Mouse (Mus musculus) kidney, postnatal 10 days (tissue): ENCODE data around the gene Ttll1.

ENCODE experiments used
- DNase-seq: peaks from one replicate; pipeline ENCODE4 v3.0.0; 2021; ENCODE audit warnings: mixed read lengths

The Ttll1 gene

GRCm38 (mm10) chr15:83453879-83454278, 56.8 kb downstream of the Ttll1 start:
- DNase-seq: no peak

DNA sequence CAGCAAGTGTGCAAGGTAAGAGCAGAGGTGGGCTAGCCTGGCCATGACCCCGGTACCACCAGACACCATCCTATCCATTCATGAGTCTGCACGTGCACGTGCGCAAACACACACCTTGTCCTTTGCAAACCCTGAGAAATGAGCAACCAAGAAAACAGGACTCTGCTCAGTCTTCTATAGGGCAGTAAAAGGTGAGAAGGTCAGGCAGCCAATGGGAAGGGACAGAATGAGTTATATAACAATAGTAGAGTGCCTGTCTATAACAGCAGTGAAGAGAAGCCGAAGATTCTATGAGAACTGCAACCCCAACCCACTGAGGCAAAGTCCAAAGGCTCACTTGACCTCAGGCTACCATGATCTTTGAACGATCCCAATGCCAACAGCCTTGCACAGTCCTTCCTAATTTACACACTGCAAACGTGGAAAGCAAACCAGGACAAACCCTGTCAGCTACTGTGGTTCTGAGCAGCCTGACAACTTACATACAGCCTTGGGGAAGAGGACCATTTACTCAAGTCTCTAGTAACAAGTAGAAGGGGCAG, 58.4 kb downstream of the Ttll1 start:
- no peak for DNase-seq

- peak; percentile 63 for DNase-seq
Measured at GRCm38 (mm10) chr15:83451621-83452210, 59.0 kb downstream of the Ttll1 start.

GRCm38 (mm10) chr15:83450007-83450406, 60.7 kb downstream of the Ttll1 start:
- DNase-seq: no peak

DNA sequence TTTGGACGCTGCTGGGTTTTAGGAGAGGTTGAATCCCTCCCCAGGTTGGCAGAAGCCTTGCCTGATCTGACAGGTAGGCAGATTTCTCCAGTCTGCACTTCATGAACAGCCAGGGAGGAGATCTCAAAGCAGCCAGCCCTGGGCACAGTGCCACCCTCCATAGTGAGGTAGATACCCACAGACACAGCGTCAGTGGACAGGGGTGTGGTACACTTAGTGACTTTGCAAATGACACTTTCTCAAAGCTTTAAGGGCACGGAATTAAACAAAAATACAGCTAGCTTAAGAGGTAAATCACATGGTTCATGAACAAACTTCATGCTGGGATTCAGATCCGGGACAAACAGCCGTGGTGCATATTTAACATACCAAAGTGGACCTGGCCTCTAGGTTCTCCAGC, 62.0 kb downstream of the Ttll1 start:
- DNase-seq: peak; percentile 55

GRCm38 (mm10) chr15:83447791-83448544, 62.7 kb downstream of the Ttll1 start:
- DNase-seq: no peak

DNA sequence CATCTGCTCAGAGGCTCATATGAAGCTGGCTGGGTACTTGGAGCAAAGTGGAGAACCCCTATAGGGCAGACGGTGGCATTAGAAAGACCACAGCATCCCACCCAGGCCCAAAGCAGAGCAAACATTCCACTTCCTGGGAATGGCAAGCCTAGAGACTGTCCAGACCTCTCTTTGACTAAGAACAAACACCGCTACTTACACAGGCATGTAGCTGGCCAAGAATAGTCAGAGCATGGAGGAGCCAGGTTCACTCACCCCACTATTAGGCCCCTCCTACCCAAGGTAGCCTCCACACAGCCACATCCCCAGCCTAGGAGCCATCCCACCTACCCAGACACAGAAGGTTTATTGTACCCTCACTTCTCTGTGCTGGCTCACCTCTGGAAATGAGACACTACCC, 64.8 kb downstream of the Ttll1 start:
- no peak for DNase-seq

- DNase-seq: no peak
Measured at GRCm38 (mm10) chr15:83445383-83445782, 65.3 kb downstream of the Ttll1 start.

- DNase-seq: peak; percentile 64
Measured at GRCm38 (mm10) chr15:83444425-83444824, 66.3 kb downstream of the Ttll1 start.

DNA sequence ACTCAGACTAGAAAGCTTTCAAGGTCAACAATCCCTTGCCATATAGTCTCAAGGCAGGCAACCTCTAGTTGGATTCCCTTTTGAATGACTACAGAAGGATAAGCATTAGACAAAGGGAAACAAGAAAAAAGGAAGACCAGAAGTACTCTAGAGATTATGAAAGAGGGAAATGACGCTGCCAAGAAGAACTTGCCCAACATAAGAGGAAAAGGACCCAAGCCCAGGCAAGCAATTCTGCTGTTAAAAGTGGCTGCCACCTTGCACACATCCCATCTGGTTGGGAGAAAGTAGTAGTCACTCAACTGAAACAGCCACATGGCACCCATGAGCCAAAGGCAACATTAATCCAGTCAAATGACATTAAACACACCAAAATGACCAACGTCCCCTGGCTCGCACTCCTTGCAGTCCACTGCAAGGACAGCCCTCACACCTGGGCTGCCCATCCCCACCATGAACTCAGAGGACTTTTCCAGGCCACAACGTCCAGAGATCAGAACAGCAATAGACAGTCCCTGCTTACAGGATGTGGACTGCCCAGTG, 68.1 kb downstream of the Ttll1 start:
- DNase-seq: no peak

- peak; percentile 51 for DNase-seq
Measured at GRCm38 (mm10) chr15:83440726-83441125, 70.0 kb downstream of the Ttll1 start.

DNA sequence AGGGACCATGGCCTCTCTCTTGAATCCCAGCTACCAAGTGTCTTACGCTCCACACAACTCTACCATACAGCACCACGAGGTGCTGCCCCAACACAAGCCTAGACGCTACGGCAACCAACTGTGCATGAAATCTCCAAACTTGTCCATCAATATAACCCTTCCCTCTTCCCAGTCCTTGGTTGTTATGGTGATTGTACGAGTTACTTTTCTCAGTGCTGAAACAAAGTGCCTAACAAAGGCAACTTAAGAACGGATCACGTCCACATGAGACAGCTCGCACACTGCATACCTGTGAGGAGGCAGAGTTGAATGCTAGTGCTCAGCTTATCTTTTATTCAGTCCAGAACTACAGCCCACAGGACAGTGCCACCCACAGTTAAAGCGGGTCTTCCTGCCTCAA, 74.2 kb downstream of the Ttll1 start:
- no peak for DNase-seq

DNA sequence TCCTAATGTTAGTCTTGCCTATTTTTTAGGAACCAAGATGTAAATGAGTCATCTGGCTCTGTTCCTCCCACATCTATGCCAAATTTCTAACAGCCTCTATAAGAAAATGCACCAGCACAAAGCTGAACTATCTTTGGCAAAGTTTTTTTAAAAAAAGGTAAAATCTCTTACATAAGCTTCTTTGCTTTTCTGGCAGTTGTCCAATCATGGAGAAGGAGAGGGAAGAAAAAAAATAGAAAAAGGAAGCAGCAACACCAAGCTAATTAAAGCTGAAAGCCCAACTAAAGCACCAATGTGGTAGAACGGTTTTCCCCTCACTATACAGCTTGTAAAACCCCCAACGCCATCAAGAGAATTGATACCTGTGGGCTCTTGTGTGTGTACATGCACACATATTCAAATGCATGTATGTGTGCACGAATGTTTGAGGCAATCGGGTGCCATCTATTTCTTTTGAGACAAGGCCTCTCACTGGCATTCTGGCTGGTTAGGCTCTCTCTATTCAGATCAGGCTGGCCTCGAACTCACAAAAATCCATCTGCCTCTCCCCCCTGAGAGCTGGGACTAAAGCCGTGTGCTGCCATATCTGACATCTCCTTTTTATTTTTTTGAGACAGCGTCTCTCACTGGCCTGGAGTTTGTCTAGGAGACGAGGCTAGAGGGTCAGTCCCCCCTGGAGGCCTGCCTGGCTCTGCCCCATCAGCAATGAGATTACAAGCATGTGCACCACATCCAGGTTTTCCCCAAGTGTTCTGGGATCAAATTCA, 75.2 kb downstream of the Ttll1 start:
- DNase-seq: no peak

- DNase-seq: no peak
Measured at GRCm38 (mm10) chr15:83434692-83435091, 76.0 kb downstream of the Ttll1 start.
